Mouse (Mus musculus): ENCODE data around the gene Ppp4r2. TPM values are rescaled to one million over a fixed set of nuclear protein-coding genes. Genes with fewer than 3 reads are reported as not detected.

Gene Ppp4r2
- 4.9 and 5.6 TPM in 2 replicates for polyA plus RNA-seq (2015; fragmentation: Nextera tagmentation; extraction: Ambion mirVana)

- Histone ChIP-seq H3K4me1 (ENCODE audit: insufficient read depth) (peaks cover 9% of the 10 kb centered on the region), H3K9ac (replicated peaks) (peak within 1 kb of the TSS; percentile 83), H3K9me3 (ENCODE audit: low read length) (no peaks in the 10 kb centered on the region), H3K27ac (ENCODE audit: low read depth) (peak within 1 kb of the TSS; percentile 84), H3K36me3 (replicated peaks; ENCODE audit: insufficient read depth, low read length) (peaks cover 24% of the 10 kb centered on the region), H3K27me3 (ENCODE audit: insufficient read depth, low read length) (no peaks in the 10 kb centered on the region), H3K4me3 (ENCODE audit: low read depth, low read length) (peak within 1 kb of the TSS; percentile 93), H3K4me2 (ENCODE audit: low read depth, low read length) (peak within 1 kb of the TSS; percentile 87)
- ATAC-seq, result peak; percentile 99
- peak; percentile 94 for DNase-seq
- WGBS (ENCODE audit: insufficient replicate concordance), result 1% methylated on average over 40 of the region's 50 CpGs
- no peak for TF ChIP-seq CTCF (IDR thresholded peaks at IDR 0.05; ENCODE audit: low read depth)
- no peak for TF ChIP-seq EP300 (IDR thresholded peaks at IDR 0.05; ENCODE audit: low read depth)
Observed at GRCm38 (mm10) chr6:100833355-100833754, at the start of gene Ppp4r2. TSS of gene Ppp4r2 (plus strand) at chr6:100833622.

GRCm38 (mm10) chr6:100787726-100788125 is 45.7 kb upstream of the Ppp4r2 start:
- no peak for ATAC-seq
- WGBS (ENCODE audit: insufficient replicate concordance), result 71% methylated on average over 1 of the region's 1 CpGs
- H3K4me1 ChIP-seq (ENCODE audit: insufficient read depth), result no peaks in the 10 kb centered on the region
- no peak overlapping the region for H3K4me3 ChIP-seq (ENCODE audit: low read depth, low read length)
- H3K4me2 ChIP-seq (ENCODE audit: low read depth, low read length), result no peak overlapping the region
- no peak overlapping the region for H3K27ac ChIP-seq (ENCODE audit: low read depth)
- H3K9ac ChIP-seq (replicated peaks), result no peak overlapping the region
- DNase-seq, result no peak
- TF ChIP-seq CTCF (IDR thresholded peaks at IDR 0.05; ENCODE audit: low read depth) (no peak), EP300 (IDR thresholded peaks at IDR 0.05; ENCODE audit: low read depth) (no peak)
- H3K9me3 ChIP-seq (ENCODE audit: low read length), result 0 out of 2 replicates have a peak, but pooled peaks cover 2% of the 10 kb centered on the region
- H3K27me3 ChIP-seq (ENCODE audit: insufficient read depth, low read length), result no peaks in the 10 kb centered on the region
- H3K36me3 ChIP-seq (replicated peaks; ENCODE audit: insufficient read depth, low read length), result no peaks in the 10 kb centered on the region

GRCm38 (mm10) chr6:100789161-100789560 is 44.3 kb upstream of the Ppp4r2 start:
- no peak for TF ChIP-seq CTCF (IDR thresholded peaks at IDR 0.05; ENCODE audit: low read depth)
- TF ChIP-seq EP300 (IDR thresholded peaks at IDR 0.05; ENCODE audit: low read depth), result no peak

GRCm38 (mm10) chr6:100792055-100792659 is 41.3 kb upstream of the Ppp4r2 start:
- H3K4me2 ChIP-seq (ENCODE audit: low read depth, low read length), result no peak overlapping the region

More at GRCm38 (mm10) chr6:100789161-100789560, 44.3 kb upstream of the Ppp4r2 start:
- no peaks in the 10 kb centered on the region for H3K4me1 ChIP-seq (ENCODE audit: insufficient read depth)
- H3K4me2 ChIP-seq (ENCODE audit: low read depth, low read length), result no peak overlapping the region
- no peak overlapping the region for H3K4me3 ChIP-seq (ENCODE audit: low read depth, low read length)
- ATAC-seq (no peak), DNase-seq (no peak)
- WGBS (ENCODE audit: insufficient replicate concordance), result 88% methylated on average over 1 of the region's 1 CpGs
- H3K9ac ChIP-seq (replicated peaks), result no peak overlapping the region
- H3K36me3 ChIP-seq (replicated peaks; ENCODE audit: insufficient read depth, low read length), result no peaks in the 10 kb centered on the region
- H3K9me3 ChIP-seq (ENCODE audit: low read length), result no peaks in the 10 kb centered on the region
- no peaks in the 10 kb centered on the region for H3K27me3 ChIP-seq (ENCODE audit: insufficient read depth, low read length)
- H3K27ac ChIP-seq (ENCODE audit: low read depth), result no peak overlapping the region

GRCm38 (mm10) chr6:100792973-100793769 is 40.3 kb upstream of the Ppp4r2 start:
- H3K4me2 ChIP-seq (ENCODE audit: low read depth, low read length), result no peak overlapping the region
- no peaks in the 10 kb centered on the region for H3K4me1 ChIP-seq (ENCODE audit: insufficient read depth)
- WGBS (ENCODE audit: insufficient replicate concordance), result 75% methylated on average over 14 of the region's 14 CpGs
- H3K27ac ChIP-seq (ENCODE audit: low read depth), result no peak overlapping the region
- H3K4me3 ChIP-seq (ENCODE audit: low read depth, low read length), result no peak overlapping the region
- H3K9ac ChIP-seq (replicated peaks), result no peak overlapping the region
- ATAC-seq (no peak), DNase-seq (no peak)
- no peaks in the 10 kb centered on the region for H3K9me3 ChIP-seq (ENCODE audit: low read length)
- no peak for TF ChIP-seq CTCF (IDR thresholded peaks at IDR 0.05; ENCODE audit: low read depth)
- TF ChIP-seq EP300 (IDR thresholded peaks at IDR 0.05; ENCODE audit: low read depth), result no peak
- H3K36me3 ChIP-seq (replicated peaks; ENCODE audit: insufficient read depth, low read length), result no peaks in the 10 kb centered on the region
- H3K27me3 ChIP-seq (ENCODE audit: insufficient read depth, low read length), result no peaks in the 10 kb centered on the region

More at GRCm38 (mm10) chr6:100792055-100792659, 41.3 kb upstream of the Ppp4r2 start:
- no peaks in the 10 kb centered on the region for H3K4me1 ChIP-seq (ENCODE audit: insufficient read depth)
- no peak overlapping the region for H3K4me3 ChIP-seq (ENCODE audit: low read depth, low read length)
- TF ChIP-seq EP300 (IDR thresholded peaks at IDR 0.05; ENCODE audit: low read depth), result no peak
- TF ChIP-seq CTCF (IDR thresholded peaks at IDR 0.05; ENCODE audit: low read depth), result no peak
- no peaks in the 10 kb centered on the region for H3K9me3 ChIP-seq (ENCODE audit: low read length)
- no peak for DNase-seq
- WGBS (ENCODE audit: insufficient replicate concordance), result 59% methylated on average over 3 of the region's 3 CpGs
- no peaks in the 10 kb centered on the region for H3K36me3 ChIP-seq (replicated peaks; ENCODE audit: insufficient read depth, low read length)
- no peak overlapping the region for H3K27ac ChIP-seq (ENCODE audit: low read depth)
- no peak for ATAC-seq
- no peaks in the 10 kb centered on the region for H3K27me3 ChIP-seq (ENCODE audit: insufficient read depth, low read length)
- no peak overlapping the region for H3K9ac ChIP-seq (replicated peaks)

GRCm38 (mm10) chr6:100795797-100796196 is 37.6 kb upstream of the Ppp4r2 start:
- DNase-seq (no peak), ATAC-seq (no peak)
- Histone ChIP-seq H3K9me3 (ENCODE audit: low read length) (no peaks in the 10 kb centered on the region), H3K36me3 (replicated peaks; ENCODE audit: insufficient read depth, low read length) (no peaks in the 10 kb centered on the region), H3K27ac (ENCODE audit: low read depth) (no peak overlapping the region), H3K4me3 (ENCODE audit: low read depth, low read length) (no peak overlapping the region), H3K4me2 (ENCODE audit: low read depth, low read length) (no peak overlapping the region), H3K27me3 (ENCODE audit: insufficient read depth, low read length) (no peaks in the 10 kb centered on the region), H3K4me1 (ENCODE audit: insufficient read depth) (no peaks in the 10 kb centered on the region), H3K9ac (replicated peaks) (no peak overlapping the region)
- TF ChIP-seq EP300 (IDR thresholded peaks at IDR 0.05; ENCODE audit: low read depth), result no peak
- TF ChIP-seq CTCF (IDR thresholded peaks at IDR 0.05; ENCODE audit: low read depth), result no peak
- WGBS (ENCODE audit: insufficient replicate concordance), result 41% methylated on average over 6 of the region's 6 CpGs

All from liver, postnatal 0 days (tissue).